Mouse (Mus musculus): ENCODE measurements at regions not wholly inside any gene's neighbourhood (a gene's known extent, or its start where the extent isn't known, plus 50 kb on each side); places are given as distances from the start of the nearest gene placed in this dataset.
"Not testable (repeated sequence)": the region's sequence is repeated elsewhere in the genome, so short reads cannot be mapped to it uniquely, and the experiment has no call there.

DNA sequence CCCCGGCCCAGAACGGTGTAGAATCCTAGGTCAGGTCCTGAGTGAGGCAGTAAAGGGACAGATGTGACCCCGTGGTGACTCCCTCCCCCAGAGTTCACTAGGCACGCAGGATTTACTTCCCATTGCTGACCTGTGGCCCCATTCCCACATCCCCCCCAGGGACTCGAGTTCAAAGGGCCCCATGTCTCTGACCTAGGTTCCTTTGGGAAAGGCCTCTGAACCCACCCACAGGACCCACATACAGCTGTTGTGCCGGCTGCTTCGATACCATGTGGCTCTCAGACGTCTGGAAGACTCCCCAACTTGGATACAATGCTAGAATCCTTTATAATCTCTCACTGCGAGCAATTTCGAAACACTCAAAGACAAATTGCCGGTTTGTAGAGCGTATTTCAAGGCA, 151.0 kb upstream of the Sfswap start:
- DNase-seq (ENCODE audit: low spot score in 2 of 2) = no peak

DNA sequence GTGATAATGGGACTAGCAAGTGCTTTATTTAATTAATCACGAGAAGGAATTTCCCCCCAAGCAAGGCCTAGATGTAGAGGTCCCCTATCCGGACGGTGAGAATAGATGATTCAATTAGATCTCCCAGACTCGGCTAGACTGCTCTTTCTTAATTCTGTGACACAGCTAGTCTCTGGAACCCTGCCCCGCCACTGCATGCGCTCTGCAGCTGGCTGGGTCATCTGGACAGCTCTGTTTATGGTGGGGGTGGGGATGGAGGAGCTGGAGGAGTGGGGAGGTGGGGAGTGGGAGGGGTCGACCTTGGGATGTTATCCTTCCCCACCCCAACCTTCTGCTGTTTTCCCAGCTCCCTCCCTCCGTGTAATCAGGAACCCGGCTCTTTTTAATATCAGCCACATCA, 147.5 kb upstream of the Sfswap start:
- DNase-seq (ENCODE audit: low spot score in 2 of 2) = no peak

GRCm38 (mm10) chr5:129354877-129355276, 146.1 kb upstream of the Sfswap start:
- no peak for DNase-seq (ENCODE audit: low spot score in 2 of 2)

GRCm38 (mm10) chr5:129361527-129361926, 139.5 kb upstream of the Sfswap start:
- DNase-seq (ENCODE audit: low spot score in 2 of 2) = no peak

DNA sequence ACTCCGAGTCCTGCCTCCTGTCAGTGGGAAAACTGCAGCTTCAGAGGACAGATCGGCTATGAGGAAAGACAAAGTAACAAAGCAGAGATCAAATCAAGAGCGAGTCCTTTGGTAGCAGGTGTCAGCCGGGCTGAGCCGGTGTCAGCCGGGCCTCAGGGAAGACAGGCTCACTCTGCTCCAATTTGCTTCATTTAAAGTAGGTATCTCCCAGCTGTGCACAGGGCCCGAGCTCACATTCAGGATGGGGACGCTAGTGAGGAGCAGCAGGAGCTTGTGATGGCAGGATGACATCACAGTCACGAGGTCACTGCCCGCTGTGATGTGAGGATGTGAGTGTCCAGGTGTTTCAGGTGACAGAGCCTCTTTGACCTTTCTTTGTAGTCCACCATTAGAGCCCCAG, 137.8 kb upstream of the Sfswap start:
- DNase-seq (ENCODE audit: low spot score in 2 of 2) = no peak

- no peak for DNase-seq (ENCODE audit: low spot score in 2 of 2)
Measured at GRCm38 (mm10) chr5:129365026-129365425, 136.0 kb upstream of the Sfswap start.

- DNase-seq (ENCODE audit: low spot score in 2 of 2) = no peak
Measured at GRCm38 (mm10) chr5:129367266-129367665, 133.8 kb upstream of the Sfswap start.

DNA sequence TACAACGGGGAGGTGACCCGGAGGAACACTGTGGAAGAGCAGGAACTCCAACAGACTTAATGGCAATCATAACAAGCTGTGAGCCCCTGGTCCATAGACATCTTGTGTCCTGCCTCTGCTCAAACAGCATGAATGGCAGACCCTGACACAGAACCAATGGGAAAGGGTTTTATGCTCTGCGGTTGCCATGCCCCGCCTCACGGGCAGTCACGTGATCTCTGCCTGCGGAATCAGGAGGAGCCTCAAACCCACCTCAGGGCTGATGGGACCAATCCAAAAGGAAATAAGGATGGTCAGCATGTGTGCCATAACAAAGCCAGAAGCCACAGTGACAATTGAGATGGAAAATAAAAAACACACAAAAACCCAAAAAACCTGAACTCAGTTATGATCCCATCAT, 120.2 kb upstream of the Sfswap start:
- DNase-seq (ENCODE audit: low spot score in 2 of 2) = no peak

- DNase-seq (ENCODE audit: low spot score in 2 of 2) = no peak
Measured at GRCm38 (mm10) chr5:129384976-129385375, 116.0 kb upstream of the Sfswap start.

GRCm38 (mm10) chr5:129385965-129386643, 114.9 kb upstream of the Sfswap start:
- not testable (repeated sequence) for DNase-seq (ENCODE audit: low spot score in 2 of 2)

GRCm38 (mm10) chr5:129386671-129387070, 114.3 kb upstream of the Sfswap start:
- not testable (repeated sequence) for DNase-seq (ENCODE audit: low spot score in 2 of 2)

DNA sequence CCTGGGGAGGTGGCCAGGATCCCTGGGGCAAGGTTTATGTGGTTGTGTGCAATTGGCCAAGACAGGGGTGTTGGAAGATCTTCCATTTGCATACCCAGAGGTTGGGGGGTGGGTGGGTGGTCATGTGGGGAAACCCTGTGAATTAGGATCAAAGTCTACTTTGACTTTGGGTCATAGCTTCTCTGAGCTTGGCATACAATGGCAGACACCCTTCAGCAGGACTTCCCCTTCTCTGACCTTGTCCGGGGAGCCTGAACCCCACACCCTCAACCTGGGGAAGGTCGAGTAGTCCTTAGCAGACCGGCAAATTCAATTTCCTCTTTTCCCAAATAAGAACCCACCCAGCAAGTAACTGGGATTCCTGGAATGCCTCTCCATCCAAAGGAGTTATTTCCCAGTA, 113.7 kb upstream of the Sfswap start:
- DNase-seq (ENCODE audit: low spot score in 2 of 2) = no peak

GRCm38 (mm10) chr5:129390921-129391371, 110.1 kb upstream of the Sfswap start:
- DNase-seq (ENCODE audit: low spot score in 2 of 2) = no peak

- no peak for DNase-seq (ENCODE audit: low spot score in 2 of 2)
Measured at GRCm38 (mm10) chr5:129393150-129393549, 107.9 kb upstream of the Sfswap start.

DNA sequence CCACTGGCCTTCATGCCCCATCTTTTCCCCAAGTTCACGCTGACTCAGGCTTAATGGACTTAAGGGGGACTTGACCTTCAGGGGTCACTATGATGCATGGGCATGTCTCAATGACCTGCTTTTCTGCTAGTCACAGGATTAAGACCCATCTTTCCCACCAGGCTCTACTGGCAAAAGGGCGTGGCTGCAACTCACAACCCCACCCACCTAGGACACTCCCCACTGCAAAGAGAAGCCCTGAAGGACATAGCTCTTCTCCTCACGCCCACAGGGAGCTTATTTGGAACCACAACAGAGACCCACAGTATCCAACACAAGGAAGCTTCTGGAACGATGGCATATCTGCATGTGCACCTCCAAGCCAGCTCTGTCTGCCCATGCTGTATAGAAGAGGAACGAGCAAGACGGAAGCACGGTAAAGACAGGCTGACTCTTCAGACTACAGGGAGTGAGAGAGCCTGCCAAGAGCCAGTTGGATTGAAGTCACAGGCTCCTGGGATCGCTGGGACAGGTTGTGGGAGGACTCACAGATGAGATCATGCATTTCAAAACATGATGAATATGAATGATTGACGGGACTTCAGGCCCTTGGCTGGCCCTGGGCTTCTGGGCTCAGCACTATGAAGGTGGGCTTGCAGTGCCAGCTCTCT, 107.3 kb upstream of the Sfswap start:
- no peak for DNase-seq (ENCODE audit: low spot score in 2 of 2)

DNA sequence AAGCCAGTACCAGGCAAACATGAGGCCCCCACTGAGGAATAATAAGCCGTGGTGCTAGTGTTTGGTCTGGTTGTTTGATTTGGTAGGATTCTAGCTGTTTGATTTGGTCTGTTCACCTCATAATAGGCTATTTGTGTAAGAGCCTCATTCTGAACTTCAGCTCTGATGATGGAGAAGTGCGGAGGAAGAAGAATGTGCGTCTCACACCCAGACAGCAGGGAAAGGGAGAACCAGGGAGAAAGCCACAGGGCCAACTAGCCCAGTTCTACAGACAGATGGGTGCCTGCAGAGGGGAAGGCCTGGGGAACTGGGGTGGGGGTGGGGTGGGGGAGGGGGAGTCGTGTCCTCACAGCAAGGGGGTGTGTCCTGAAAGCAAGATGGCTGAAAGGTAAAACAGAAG, 106.6 kb upstream of the Sfswap start:
- DNase-seq (ENCODE audit: low spot score in 2 of 2) = no peak

- DNase-seq (ENCODE audit: low spot score in 2 of 2) = no peak
Measured at GRCm38 (mm10) chr5:129397311-129397710, 103.7 kb upstream of the Sfswap start.

DNA sequence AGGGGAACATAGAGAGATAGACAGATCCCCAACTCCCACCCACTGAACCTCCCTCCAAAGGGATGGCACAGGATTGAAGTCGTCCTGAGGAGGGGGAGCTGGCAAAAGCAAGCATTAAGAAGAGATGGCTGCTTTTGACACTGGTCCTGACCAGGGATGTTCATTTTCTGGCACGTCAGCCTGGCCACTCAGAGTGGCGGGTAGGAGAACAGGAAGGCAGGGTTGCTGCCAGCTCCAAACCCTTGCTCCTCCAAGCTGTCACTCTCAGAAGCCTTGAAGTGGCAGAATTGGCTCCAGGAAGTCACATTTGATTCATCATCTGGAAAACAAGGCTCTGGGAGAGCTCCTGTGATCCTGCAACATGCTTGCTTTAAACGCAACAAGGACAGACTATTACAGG, 94.8 kb upstream of the Sfswap start:
- no peak for DNase-seq (ENCODE audit: low spot score in 2 of 2)

DNA sequence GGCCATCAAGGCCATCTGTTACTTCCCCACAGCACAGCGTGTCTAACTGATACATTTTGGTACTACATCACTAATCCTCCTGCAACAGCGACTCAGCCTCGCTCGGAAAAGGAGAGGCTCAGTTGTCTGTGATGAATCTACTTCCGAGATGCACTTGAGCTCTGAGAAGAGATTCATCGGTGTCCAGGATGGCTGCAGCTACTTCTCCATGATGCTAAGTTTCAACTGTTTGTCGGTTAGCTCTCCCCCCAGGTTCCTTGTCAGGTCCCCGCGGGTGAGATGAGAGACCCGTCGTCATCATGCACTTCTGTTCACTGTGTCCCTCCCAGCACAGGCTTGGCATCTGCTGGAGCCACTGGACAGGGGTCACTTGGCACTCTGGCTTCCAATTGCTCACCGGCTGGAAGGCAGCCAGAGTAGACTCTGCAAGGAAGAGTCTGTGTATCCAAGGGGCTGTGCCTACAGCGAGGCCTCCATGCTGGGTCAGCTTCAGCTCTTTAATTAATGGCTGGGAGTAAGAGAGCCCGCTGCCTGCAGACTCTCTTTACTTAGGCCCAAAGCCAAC, 91.5 kb upstream of the Sfswap start:
- no peak for DNase-seq (ENCODE audit: low spot score in 2 of 2)

DNA sequence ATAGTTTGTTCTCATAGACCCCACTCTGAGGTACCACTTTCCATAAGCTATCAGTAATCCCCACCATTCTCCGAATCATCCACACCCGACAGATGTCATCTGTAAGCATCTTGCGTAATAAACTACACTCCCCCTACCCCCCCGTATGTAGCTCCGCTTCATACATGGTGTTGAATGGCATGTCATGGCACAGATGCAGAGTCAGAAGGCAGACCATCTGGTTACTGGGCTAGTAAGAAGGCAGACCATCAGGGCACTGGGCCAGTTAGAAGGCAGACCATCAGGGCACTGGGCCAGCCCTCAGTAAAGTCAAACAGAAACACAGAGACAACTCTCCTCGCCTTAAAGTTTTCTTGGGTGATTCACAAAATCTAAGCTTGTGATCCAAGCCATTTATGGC, 88.9 kb upstream of the Sfswap start:
- DNase-seq (ENCODE audit: low spot score in 2 of 2) = no peak

GRCm38 (mm10) chr5:129414960-129415706, 85.9 kb upstream of the Sfswap start:
- DNase-seq (ENCODE audit: low spot score in 2 of 2) = peak in 1 of 2 experiments; percentile 28

GRCm38 (mm10) chr5:129416425-129416824, 84.6 kb upstream of the Sfswap start:
- no peak for DNase-seq (ENCODE audit: low spot score in 2 of 2)

Measured in gastrocnemius, postnatal 4 days (tissue).